Mouse (Mus musculus): ENCODE data around the gene Gm11127. TPM values are rescaled to one million over a fixed set of nuclear protein-coding genes. Genes with fewer than 3 reads are reported as not detected.
"Not testable (repeated sequence)": the region's sequence is repeated elsewhere in the genome, so short reads cannot be mapped to it uniquely, and the experiment has no call there.

Gene Gm11127
- polyA plus RNA-seq, 1 experiment, result not detected

DNA sequence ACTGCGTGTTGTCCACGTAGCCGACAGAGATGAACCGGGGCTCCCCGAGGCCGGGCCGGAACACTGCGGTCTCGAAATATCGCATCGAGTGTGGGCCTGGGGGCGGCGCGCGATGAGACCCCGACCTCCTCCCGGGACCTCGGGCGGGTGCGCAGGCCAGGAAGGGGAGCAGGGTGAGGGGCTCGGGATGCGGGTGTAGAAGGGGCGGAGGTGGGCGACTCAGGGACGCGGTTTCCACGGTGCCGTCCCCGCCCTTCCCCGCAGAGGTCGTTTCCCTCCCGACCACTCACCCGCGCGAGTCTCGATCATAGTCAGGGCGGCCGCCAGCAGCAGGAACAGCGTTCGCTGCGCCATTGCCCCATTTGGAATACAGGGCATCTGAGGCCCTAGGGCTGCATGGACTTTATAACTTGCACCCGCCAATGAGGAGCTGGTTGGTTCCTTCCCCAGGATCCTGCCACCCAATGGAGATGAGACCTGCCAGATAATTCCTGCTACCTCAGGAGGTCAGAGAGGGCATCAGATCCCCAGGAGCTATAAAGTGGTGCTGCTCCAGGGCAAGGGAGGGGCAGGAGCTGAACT lies 25.8 kb upstream of the Gm11127 start:
- no peak overlapping the region for H3K27ac ChIP-seq (ENCODE audit: insufficient read depth, low read length)
- peak overlapping the region; percentile 81 for H3K9ac ChIP-seq (ENCODE audit: low read depth, poor library complexity, severe bottlenecking)
- peak overlapping the region; percentile 77 for H3K4me3 ChIP-seq (ENCODE audit: low read depth, low read length)
- H3K36me3 ChIP-seq (ENCODE audit: control insufficient read depth, insufficient read depth, low read length, poor library complexity, severe bottlenecking), result no peaks in the 10 kb centered on the region
- no peaks in the 10 kb centered on the region for H3K9me3 ChIP-seq (replicated peaks; ENCODE audit: control insufficient read depth, insufficient read depth, low read length, poor library complexity, severe bottlenecking)
- no peak for TF ChIP-seq POLR2A (IDR thresholded peaks at IDR 0.05; ENCODE audit: insufficient read depth, low read length)
- TF ChIP-seq EP300 (IDR thresholded peaks at IDR 0.05; ENCODE audit: insufficient read depth, low read depth, low read length), result no peak
- no peak for TF ChIP-seq CTCF (IDR thresholded peaks at IDR 0.05; ENCODE audit: low read depth, low read length)
- H3K4me1 ChIP-seq (ENCODE audit: control insufficient read depth, insufficient read depth, low read length), result no peaks in the 10 kb centered on the region
- H3K27me3 ChIP-seq (ENCODE audit: control insufficient read depth, insufficient read depth, low read length, poor library complexity, severe bottlenecking), result peaks cover 2% of the 10 kb centered on the region; the same call in 1 of the 2 replicates

DNA sequence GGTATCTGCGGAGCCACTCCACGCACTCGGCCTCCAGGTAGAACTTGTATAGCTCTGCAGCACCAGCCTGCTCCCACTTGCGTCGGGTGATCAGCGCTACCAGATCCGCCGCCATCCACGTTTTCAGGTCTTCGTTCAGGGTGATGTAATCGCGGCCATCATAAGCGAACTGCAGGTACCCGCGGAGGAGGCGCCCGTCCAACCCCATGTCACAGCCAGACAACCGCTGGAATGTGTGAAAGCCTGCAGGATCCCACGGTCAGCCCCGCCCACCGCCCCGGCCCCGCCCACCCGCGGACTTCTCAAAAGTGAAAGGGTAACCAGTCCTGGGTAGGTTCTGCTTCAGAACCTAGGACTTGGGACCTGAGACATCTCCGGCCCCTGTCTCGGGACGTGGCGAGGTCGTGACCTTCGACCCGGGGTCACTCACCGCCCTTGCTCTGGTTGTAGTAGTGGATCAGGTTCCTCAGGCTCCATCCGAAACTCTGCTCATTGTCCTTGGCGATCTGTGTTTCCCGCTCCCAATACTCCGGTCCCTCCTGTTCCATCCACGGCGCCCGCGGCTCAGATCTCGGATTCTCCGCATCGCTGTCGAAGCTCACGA lies 25.2 kb upstream of the Gm11127 start:
- Histone ChIP-seq H3K4me3 (ENCODE audit: low read depth, low read length) (peak overlapping the region; percentile 77), H3K4me1 (ENCODE audit: control insufficient read depth, insufficient read depth, low read length) (no peaks in the 10 kb centered on the region), H3K36me3 (ENCODE audit: control insufficient read depth, insufficient read depth, low read length, poor library complexity, severe bottlenecking) (no peaks in the 10 kb centered on the region), H3K9ac (ENCODE audit: low read depth, poor library complexity, severe bottlenecking) (peak overlapping the region; percentile 81), H3K27me3 (ENCODE audit: control insufficient read depth, insufficient read depth, low read length, poor library complexity, severe bottlenecking) (peaks cover 2% of the 10 kb centered on the region; the same call in 1 of the 2 replicates), H3K27ac (ENCODE audit: insufficient read depth, low read length) (no peak overlapping the region), H3K9me3 (replicated peaks; ENCODE audit: control insufficient read depth, insufficient read depth, low read length, poor library complexity, severe bottlenecking) (no peaks in the 10 kb centered on the region)
- no peak for TF ChIP-seq CTCF (IDR thresholded peaks at IDR 0.05; ENCODE audit: low read depth, low read length)
- no peak for TF ChIP-seq EP300 (IDR thresholded peaks at IDR 0.05; ENCODE audit: insufficient read depth, low read depth, low read length)
- TF ChIP-seq POLR2A (IDR thresholded peaks at IDR 0.05; ENCODE audit: insufficient read depth, low read length), result no peak

DNA sequence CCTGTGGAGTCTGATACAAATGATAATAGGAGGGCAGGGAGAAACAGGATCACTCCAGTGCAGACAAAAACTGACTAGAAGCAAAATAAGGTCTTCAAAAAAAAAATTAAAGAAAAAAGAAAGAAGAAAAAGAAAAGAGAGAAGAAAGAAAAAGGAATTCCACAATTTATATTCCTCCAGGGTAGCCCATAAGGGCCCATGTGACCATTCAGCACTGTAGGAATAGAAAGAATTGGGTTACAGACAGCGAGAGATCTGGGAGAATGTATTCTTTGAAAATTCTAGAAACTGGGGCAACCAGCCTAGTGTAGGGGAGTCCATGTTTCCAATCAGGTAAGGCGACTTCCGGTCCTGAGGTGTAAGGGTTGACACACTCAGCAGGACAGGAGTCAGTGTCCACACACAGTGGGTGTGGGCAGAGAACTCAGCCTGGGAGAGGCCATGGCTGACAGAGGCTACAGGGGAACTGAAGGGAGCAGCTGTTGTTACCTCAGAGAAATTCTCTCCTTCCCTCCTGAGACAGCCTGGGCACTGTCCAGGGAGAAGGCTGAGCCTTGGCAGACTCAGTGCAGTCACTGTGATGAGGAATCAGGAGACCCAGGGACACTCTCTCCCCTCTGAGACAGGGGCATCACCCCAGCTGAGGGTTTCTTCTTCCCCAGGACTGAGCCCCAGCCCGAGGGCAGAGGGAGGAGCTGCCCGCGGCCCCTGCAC lies 24.5 kb upstream of the Gm11127 start:
- H3K27me3 ChIP-seq (ENCODE audit: control insufficient read depth, insufficient read depth, low read length, poor library complexity, severe bottlenecking); H3K4me1 ChIP-seq (ENCODE audit: control insufficient read depth, insufficient read depth, low read length); H3K9me3 ChIP-seq (replicated peaks; ENCODE audit: control insufficient read depth, insufficient read depth, low read length, poor library complexity, severe bottlenecking); H3K27ac ChIP-seq (ENCODE audit: insufficient read depth, low read length); H3K36me3 ChIP-seq (ENCODE audit: control insufficient read depth, insufficient read depth, low read length, poor library complexity, severe bottlenecking): not testable (repeated sequence)
- Histone ChIP-seq H3K4me3 (ENCODE audit: low read depth, low read length) (peak overlapping the region; percentile 49), H3K9ac (ENCODE audit: low read depth, poor library complexity, severe bottlenecking) (0 out of 2 replicates have a peak overlapping the region, but pooled peaks have one; percentile 3)

DNA sequence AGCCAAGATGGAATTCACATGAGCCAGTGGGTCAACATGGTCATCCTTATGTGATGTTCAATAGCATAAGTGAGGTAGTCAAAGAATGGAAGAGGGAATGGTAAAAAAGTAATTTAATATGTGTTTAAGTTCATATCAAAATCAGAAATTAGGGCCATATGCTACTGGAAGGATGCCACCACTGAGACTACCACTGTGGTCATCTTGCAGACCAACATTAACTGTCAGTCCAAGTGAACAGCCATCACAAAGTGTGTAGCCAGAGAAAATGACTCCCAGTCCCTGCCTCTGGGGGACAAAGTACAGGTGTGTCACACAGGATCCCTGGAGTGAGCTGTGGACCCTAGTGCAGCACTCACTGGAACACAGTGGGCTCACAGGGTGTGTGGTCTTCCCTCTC lies 23.7 kb upstream of the Gm11127 start:
- H3K27ac ChIP-seq (ENCODE audit: insufficient read depth, low read length); H3K4me1 ChIP-seq (ENCODE audit: control insufficient read depth, insufficient read depth, low read length); H3K4me3 ChIP-seq (ENCODE audit: low read depth, low read length); H3K27me3 ChIP-seq (ENCODE audit: control insufficient read depth, insufficient read depth, low read length, poor library complexity, severe bottlenecking); H3K9me3 ChIP-seq (replicated peaks; ENCODE audit: control insufficient read depth, insufficient read depth, low read length, poor library complexity, severe bottlenecking); H3K9ac ChIP-seq (ENCODE audit: low read depth, poor library complexity, severe bottlenecking); H3K36me3 ChIP-seq (ENCODE audit: control insufficient read depth, insufficient read depth, low read length, poor library complexity, severe bottlenecking): not testable (repeated sequence)

DNA sequence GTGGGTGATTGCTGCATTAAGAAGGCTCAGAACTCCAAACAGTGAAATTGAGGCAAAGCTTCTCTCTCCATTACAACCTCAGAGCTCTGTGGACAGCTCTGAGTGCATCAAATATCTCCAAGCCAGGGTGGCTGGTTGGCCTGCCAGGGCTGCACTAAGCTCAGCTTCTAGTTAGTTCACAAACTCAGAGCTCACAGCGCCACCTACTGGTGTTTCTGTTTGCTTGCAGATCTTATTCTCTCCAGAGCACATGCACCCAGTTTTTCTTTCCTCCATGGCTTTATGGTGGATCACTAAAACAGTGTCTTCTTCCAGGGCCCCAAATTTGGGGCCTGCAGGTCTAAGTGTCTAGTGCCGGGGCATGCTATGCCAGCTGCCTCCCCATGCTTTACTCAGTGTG lies 2.7 kb upstream of the Gm11127 start:
- peak; percentile 56 for TF ChIP-seq CTCF (IDR thresholded peaks at IDR 0.05; ENCODE audit: low read depth, low read length)
- no peak for TF ChIP-seq POLR2A (IDR thresholded peaks at IDR 0.05; ENCODE audit: insufficient read depth, low read length)
- H3K9me3 ChIP-seq (replicated peaks; ENCODE audit: control insufficient read depth, insufficient read depth, low read length, poor library complexity, severe bottlenecking), result peaks cover 6% of the 10 kb centered on the region
- H3K27ac ChIP-seq (ENCODE audit: insufficient read depth, low read length), result no peak overlapping the region
- H3K9ac ChIP-seq (ENCODE audit: low read depth, poor library complexity, severe bottlenecking), result no peak overlapping the region
- H3K4me3 ChIP-seq (ENCODE audit: low read depth, low read length), result no peak overlapping the region
- no peaks in the 10 kb centered on the region for H3K36me3 ChIP-seq (ENCODE audit: control insufficient read depth, insufficient read depth, low read length, poor library complexity, severe bottlenecking)
- H3K4me1 ChIP-seq (ENCODE audit: control insufficient read depth, insufficient read depth, low read length), result no peaks in the 10 kb centered on the region
- no peaks in the 10 kb centered on the region for H3K27me3 ChIP-seq (ENCODE audit: control insufficient read depth, insufficient read depth, low read length, poor library complexity, severe bottlenecking)

DNA sequence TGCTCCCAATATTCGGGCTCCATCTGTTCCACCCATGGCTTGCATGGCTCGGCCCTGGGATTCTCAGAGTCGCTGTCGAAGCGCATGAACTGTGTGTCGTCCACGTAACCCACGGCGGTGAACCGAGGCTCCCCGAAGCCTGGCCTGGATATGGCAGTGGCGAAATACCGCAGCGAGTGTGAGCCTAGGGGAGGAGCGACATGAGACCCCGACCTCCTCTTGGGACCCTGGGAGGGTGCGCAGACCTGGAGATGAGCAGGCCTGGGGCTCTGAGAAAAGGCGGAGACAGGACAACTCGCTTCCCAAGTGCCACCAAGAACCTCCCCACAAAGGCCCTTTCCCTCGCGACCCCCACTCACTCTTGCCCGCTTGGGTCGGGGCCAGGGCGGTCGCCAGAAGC lies 244 bp downstream of the Gm11127 start:
- H3K36me3 ChIP-seq (ENCODE audit: control insufficient read depth, insufficient read depth, low read length, poor library complexity, severe bottlenecking); H3K4me3 ChIP-seq (ENCODE audit: low read depth, low read length): not testable (repeated sequence)

More for the DNA sequence above, 244 bp downstream of the Gm11127 start:
- not testable (repeated sequence) for H3K27me3 ChIP-seq (ENCODE audit: control insufficient read depth, insufficient read depth, low read length, poor library complexity, severe bottlenecking); H3K9ac ChIP-seq (ENCODE audit: low read depth, poor library complexity, severe bottlenecking); H3K9me3 ChIP-seq (replicated peaks; ENCODE audit: control insufficient read depth, insufficient read depth, low read length, poor library complexity, severe bottlenecking); H3K4me1 ChIP-seq (ENCODE audit: control insufficient read depth, insufficient read depth, low read length); H3K27ac ChIP-seq (ENCODE audit: insufficient read depth, low read length)
